Mouse (Mus musculus) myocyte (in vitro differentiated cells): ENCODE results near the gene Hsf5. TPM values are rescaled to one million over a fixed set of nuclear protein-coding genes. Genes with fewer than 3 reads are reported as not detected.
A peak's percentile ranks its signal among the peaks of the same experiment; 100 is the strongest.

Experiments
- H3K27me3 ChIP-seq: one replicate; pipeline ENCODE4 v1.6.1; 2011; ENCODE audit not compliant: control insufficient read depth, insufficient read depth, insufficient read length
- H3K36me3 ChIP-seq: one replicate; pipeline ENCODE4 v1.6.1; 2011; ENCODE audit not compliant: control insufficient read depth, insufficient read depth
- H3K4me2 ChIP-seq: one replicate; pipeline ENCODE4 v1.6.1; 2011; ENCODE audit warnings: low read depth, control low read depth
- H3K4me3 ChIP-seq: one replicate; pipeline ENCODE4 v1.5.1; 2011; ENCODE audit warnings: mild to moderate bottlenecking, control low read depth, moderate library complexity
- H3K79me2 ChIP-seq: one replicate; pipeline ENCODE4 v1.6.1; 2011; ENCODE audit not compliant: control insufficient read depth, insufficient read depth
- H3ac ChIP-seq: one replicate; pipeline ENCODE4 v1.6.1; 2011; ENCODE audit not compliant: control insufficient read depth, insufficient read length
- CEBPB ChIP-seq: IDR thresholded peaks from 2 replicates; pipeline ENCODE4 v1.6.1; 2011; ENCODE audit warnings: mild to moderate bottlenecking, moderate library complexity; ENCODE audit not compliant: poor library complexity, insufficient read depth, severe bottlenecking
- E2F4 ChIP-seq: IDR thresholded peaks from one replicate; pipeline ENCODE4 v1.6.1; 2011; ENCODE audit warnings: mild to moderate bottlenecking, control low read depth, moderate library complexity; ENCODE audit not compliant: insufficient read depth
- MAX ChIP-seq: IDR thresholded peaks from one replicate; pipeline ENCODE4 v1.6.1; 2011; ENCODE audit warnings: low read depth, mild to moderate bottlenecking, control low read depth
- MYOD1 ChIP-seq, 3 experiments: IDR thresholded peaks; one replicate each; pipeline ENCODE4 v1.6.1; 2011; ENCODE audit warnings: control low read depth in 2 of 3, low read depth in 2 of 3, mild to moderate bottlenecking in 2 of 3, moderate library complexity in 1 of 3; ENCODE audit not compliant: insufficient read length in 2 of 3, control insufficient read depth in 1 of 3
- MYOG ChIP-seq, 3 experiments: IDR thresholded peaks; one replicate each; pipeline ENCODE4 v1.6.1; 2011; ENCODE audit warnings: control low read depth in 2 of 3, low read depth in 2 of 3, mild to moderate bottlenecking in 2 of 3; ENCODE audit not compliant: insufficient read length in 2 of 3, control insufficient read depth in 1 of 3, insufficient read depth in 1 of 3
- POLR2A ChIP-seq: IDR thresholded peaks from one replicate; pipeline ENCODE4 v1.6.1; 2011; ENCODE audit warnings: low read depth, mild to moderate bottlenecking, control low read depth, moderate library complexity; ENCODE audit not compliant: insufficient read length
- POLR2AphosphoS2 ChIP-seq: IDR thresholded peaks from one replicate; pipeline ENCODE4 v1.6.1; 2011; ENCODE audit warnings: low read depth, control low read depth; ENCODE audit not compliant: insufficient read length
- REST ChIP-seq: IDR thresholded peaks from one replicate; pipeline ENCODE4 v1.6.1; 2011; ENCODE audit warnings: mild to moderate bottlenecking, control low read depth, moderate library complexity; ENCODE audit not compliant: insufficient read depth, insufficient read length
- SRF ChIP-seq: IDR thresholded peaks from one replicate; pipeline ENCODE4 v1.6.1; 2011; ENCODE audit warnings: low read depth; ENCODE audit not compliant: control insufficient read depth, insufficient read length
- TCF12 ChIP-seq: IDR thresholded peaks from one replicate; pipeline ENCODE4 v1.6.1; 2011; ENCODE audit warnings: mild to moderate bottlenecking, control low read depth; ENCODE audit not compliant: poor library complexity, insufficient read depth, severe bottlenecking
- TCF3 ChIP-seq: IDR thresholded peaks from one replicate; pipeline ENCODE4 v1.6.1; 2011; ENCODE audit warnings: low read depth, control low read depth; ENCODE audit not compliant: insufficient read length
- USF1 ChIP-seq: IDR thresholded peaks from one replicate; pipeline ENCODE4 v1.6.1; 2011; ENCODE audit warnings: low read depth, mild to moderate bottlenecking, control low read depth, moderate library complexity
- polyA plus RNA-seq: library from polyadenylated mRNA; unstranded; fragments of >200 nt; fragmentation: generic; extraction: Trizol; gene quantifications from one replicate; pipeline ENCODE4 v1.2.1, GENCODE M21; 2012; ENCODE audit warnings: missing spikeins

Hsf5 gene
- polyA plus RNA-seq, 1 experiment = not detected

DNA sequence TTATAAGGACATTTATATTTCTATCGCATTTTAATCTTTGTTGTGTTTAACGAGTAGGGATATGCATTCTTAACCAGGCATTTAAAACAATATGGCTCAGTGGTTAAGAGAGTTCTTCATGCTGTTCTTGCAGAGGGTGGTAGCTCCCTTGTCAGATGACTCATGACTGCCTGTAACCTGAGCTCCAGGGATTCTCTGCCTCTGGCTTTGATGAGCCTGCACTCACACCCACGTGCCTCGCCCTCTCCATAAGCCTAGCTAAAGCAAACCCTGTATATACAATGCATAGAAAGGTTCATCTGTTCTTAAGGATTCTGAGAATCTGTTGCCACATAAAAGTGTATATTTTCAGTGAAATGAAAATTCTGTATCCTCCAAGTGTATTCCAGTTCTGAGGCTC lies 6.2 kb downstream of the Hsf5 start:
- Histone ChIP-seq H3ac (no peak overlapping the region), H3K79me2 (no peaks in the 10 kb centered on the region), H3K4me3 (no peak overlapping the region), H3K27me3 (no peaks in the 10 kb centered on the region), H3K36me3 (no peaks in the 10 kb centered on the region), H3K4me2 (peak overlapping the region; percentile 20)
- TF ChIP-seq CEBPB (no peak), MYOD1 (IDR thresholded peaks at IDR 0.05; ENCODE audit: control insufficient read depth in 1 of 3, insufficient read length in 2 of 3, low read depth in 2 of 3) (no peak), USF1 (peak; percentile 60)

DNA sequence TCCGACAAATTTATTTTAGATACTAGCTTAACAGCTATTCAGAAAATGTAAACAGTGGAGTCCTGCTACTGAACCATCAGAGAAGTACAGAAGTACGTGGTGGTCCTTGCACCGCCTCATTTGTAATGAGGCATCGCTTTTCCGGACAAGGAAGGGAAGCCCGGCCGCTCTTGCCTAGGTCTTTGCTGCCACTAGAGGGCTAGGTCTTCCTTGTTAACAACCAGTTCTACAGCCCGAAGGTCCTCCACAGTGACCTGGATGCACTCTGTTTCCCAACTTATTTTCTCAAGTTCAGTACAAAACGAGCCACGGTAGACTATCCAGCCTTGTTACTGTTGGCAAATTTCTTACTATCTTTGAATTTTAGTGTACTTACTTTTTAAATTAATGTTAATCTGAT lies 12.9 kb downstream of the Hsf5 start:
- Histone ChIP-seq H3K79me2 (no peaks in the 10 kb centered on the region), H3ac (no peak overlapping the region), H3K4me2 (no peak overlapping the region), H3K36me3 (no peaks in the 10 kb centered on the region), H3K27me3 (no peaks in the 10 kb centered on the region), H3K4me3 (no peak overlapping the region)
- TF ChIP-seq MYOD1 (IDR thresholded peaks at IDR 0.05; ENCODE audit: control insufficient read depth in 1 of 3, insufficient read length in 2 of 3, low read depth in 2 of 3) (no peak), POLR2A (no peak), POLR2AphosphoS2 (no peak), REST (no peak), MYOG (IDR thresholded peaks at IDR 0.05; ENCODE audit: control insufficient read depth in 1 of 3, insufficient read depth in 1 of 3, insufficient read length in 2 of 3, low read depth in 2 of 3) (no peak)

DNA sequence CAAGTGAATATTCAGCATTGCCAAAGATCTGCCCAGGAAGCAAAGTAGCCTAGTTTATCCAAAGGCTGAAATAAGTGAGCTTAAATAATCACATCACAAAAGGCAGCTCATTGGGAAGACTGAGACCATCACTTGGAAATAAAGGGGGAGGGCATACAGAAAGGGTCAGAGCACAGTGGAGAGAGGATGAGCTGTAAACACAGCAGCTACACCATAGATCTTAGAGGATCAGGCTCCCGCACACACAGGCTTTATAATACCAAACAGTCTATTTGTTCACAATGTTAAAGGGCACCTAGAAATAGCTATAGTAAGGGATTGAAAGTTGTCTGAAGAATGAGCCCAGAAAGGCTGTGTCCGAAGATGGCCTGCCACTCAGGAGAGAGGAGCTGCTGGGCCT lies 21.8 kb downstream of the Hsf5 start:
- TF ChIP-seq REST (no peak), POLR2AphosphoS2 (no peak), TCF12 (no peak), TCF3 (no peak), SRF (no peak), MYOD1 (IDR thresholded peaks at IDR 0.05; ENCODE audit: control insufficient read depth in 1 of 3, insufficient read length in 2 of 3, low read depth in 2 of 3) (no peak), MYOG (IDR thresholded peaks at IDR 0.05; ENCODE audit: control insufficient read depth in 1 of 3, insufficient read depth in 1 of 3, insufficient read length in 2 of 3, low read depth in 2 of 3) (no peak), CEBPB (no peak), POLR2A (no peak), E2F4 (no peak), USF1 (no peak), MAX (no peak)
- H3K27me3 ChIP-seq = no peaks in the 10 kb centered on the region
- H3K36me3 ChIP-seq = no peaks in the 10 kb centered on the region
- no peaks in the 10 kb centered on the region for H3K79me2 ChIP-seq
- H3ac ChIP-seq = no peak overlapping the region
- no peak overlapping the region for H3K4me3 ChIP-seq
- no peak overlapping the region for H3K4me2 ChIP-seq

GRCm38 (mm10) chr11:87639206-87639605 lies 22.2 kb downstream of the Hsf5 start:
- H3K4me2 ChIP-seq = no peak overlapping the region
- no peak overlapping the region for H3ac ChIP-seq
- H3K79me2 ChIP-seq = no peaks in the 10 kb centered on the region
- H3K27me3 ChIP-seq = no peaks in the 10 kb centered on the region
- no peak overlapping the region for H3K4me3 ChIP-seq
- H3K36me3 ChIP-seq = no peaks in the 10 kb centered on the region
- TF ChIP-seq POLR2A (no peak), E2F4 (no peak), MYOG (IDR thresholded peaks at IDR 0.05; ENCODE audit: control insufficient read depth in 1 of 3, insufficient read depth in 1 of 3, insufficient read length in 2 of 3, low read depth in 2 of 3) (no peak), REST (no peak), TCF3 (no peak), MAX (no peak), USF1 (no peak), SRF (no peak), POLR2AphosphoS2 (no peak), MYOD1 (IDR thresholded peaks at IDR 0.05; ENCODE audit: control insufficient read depth in 1 of 3, insufficient read length in 2 of 3, low read depth in 2 of 3) (no peak), TCF12 (no peak), CEBPB (no peak)

- TF ChIP-seq MYOG (IDR thresholded peaks at IDR 0.05; ENCODE audit: control insufficient read depth in 1 of 3, insufficient read depth in 1 of 3, insufficient read length in 2 of 3, low read depth in 2 of 3) = no peak
- no peak for TF ChIP-seq SRF
- TF ChIP-seq USF1 = no peak
- no peak for TF ChIP-seq POLR2AphosphoS2
- no peak for TF ChIP-seq CEBPB
- no peak for TF ChIP-seq TCF12
- no peak for TF ChIP-seq TCF3
- TF ChIP-seq E2F4 = no peak
- TF ChIP-seq MYOD1 (IDR thresholded peaks at IDR 0.05; ENCODE audit: control insufficient read depth in 1 of 3, insufficient read length in 2 of 3, low read depth in 2 of 3) = no peak
- TF ChIP-seq POLR2A = no peak
- no peak for TF ChIP-seq MAX
- no peak for TF ChIP-seq REST
- Histone ChIP-seq H3K36me3 (no peaks in the 10 kb centered on the region), H3ac (no peak overlapping the region), H3K79me2 (no peaks in the 10 kb centered on the region), H3K27me3 (no peaks in the 10 kb centered on the region), H3K4me2 (no peak overlapping the region), H3K4me3 (no peak overlapping the region)
These were observed 25.9 kb downstream of the Hsf5 start for GRCm38 (mm10) chr11:87642865-87643264.
